Mouse (Mus musculus) forelimb bud, embryonic 11.5 days (tissue): ENCODE results near the gene Iqschfp.

Experiments used
- DNase-seq: peaks from one replicate; pipeline ENCODE4 v3.0.0-alpha.2; 2012; ENCODE audit warnings: low read depth, low spot score

Iqschfp gene

GRCm38 (mm10) chr3:68492513-68492912, 600.5 kb downstream of the Iqschfp start:
- DNase-seq: no peak

DNA sequence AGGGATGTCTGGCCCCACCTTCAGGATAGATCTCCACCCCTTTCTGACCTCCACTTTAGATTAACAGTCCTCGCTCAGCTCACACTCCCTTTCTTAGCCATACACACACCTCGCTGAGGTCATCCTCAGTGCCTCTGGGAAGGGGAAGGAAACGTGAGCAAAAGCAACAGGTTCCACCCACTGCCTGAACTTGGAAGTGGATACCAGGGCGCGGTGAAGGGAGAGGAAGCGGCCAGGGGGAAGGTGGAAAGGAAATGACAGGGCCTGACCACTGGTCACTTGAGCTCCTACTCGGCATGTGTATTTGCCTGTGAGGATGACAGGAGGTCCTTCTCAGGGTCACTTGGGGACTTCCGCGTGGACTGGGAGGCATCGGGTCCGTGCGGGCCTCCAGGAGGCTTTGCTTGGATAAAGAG, 601.1 kb downstream of the Iqschfp start:
- peak; percentile 53 for DNase-seq

GRCm38 (mm10) chr3:68493586-68494295, 601.7 kb downstream of the Iqschfp start:
- peak; percentile 82 for DNase-seq

- DNase-seq: no peak
Observed at GRCm38 (mm10) chr3:68494296-68495095, 602.5 kb downstream of the Iqschfp start.

- peak; percentile 57 for DNase-seq
Observed at GRCm38 (mm10) chr3:68495096-68495735, 603.2 kb downstream of the Iqschfp start.

GRCm38 (mm10) chr3:68495736-68496242, 603.8 kb downstream of the Iqschfp start:
- peak; percentile 48 for DNase-seq

- no peak for DNase-seq
Observed at GRCm38 (mm10) chr3:68496513-68496912, 604.5 kb downstream of the Iqschfp start.

- DNase-seq: no peak
Observed at GRCm38 (mm10) chr3:68499532-68500152, 607.6 kb downstream of the Iqschfp start.

- DNase-seq: no peak
Observed at GRCm38 (mm10) chr3:68504838-68505237, 612.8 kb downstream of the Iqschfp start.

DNA sequence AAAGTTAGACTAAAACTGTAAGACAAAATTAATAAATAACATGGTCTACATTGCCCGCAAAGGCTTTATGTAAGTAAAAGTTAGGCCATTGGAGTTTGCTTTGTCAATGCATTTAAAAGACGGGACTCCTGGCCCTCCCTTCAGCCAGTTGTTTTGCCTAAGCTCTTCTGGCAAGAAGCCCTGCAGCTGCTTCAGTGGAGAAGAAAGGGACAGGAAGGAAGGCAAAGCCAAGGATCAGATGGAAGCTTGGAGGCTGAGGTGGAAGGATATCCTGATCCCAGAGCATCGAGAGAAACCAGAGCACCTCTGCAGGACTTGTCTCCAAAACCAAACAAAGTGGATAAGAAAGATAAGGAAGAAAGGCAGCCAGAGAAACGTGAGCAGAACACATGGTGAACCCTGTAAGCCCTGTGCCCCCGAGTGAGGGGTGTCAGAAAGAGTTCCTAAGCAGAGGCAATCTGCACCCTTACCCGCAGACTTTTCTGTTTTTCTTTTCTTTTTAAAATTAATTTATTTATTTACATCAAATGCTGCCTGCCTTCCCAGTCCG, 614.8 kb downstream of the Iqschfp start:
- DNase-seq: no peak

- no peak for DNase-seq
Observed at GRCm38 (mm10) chr3:68508629-68509028, 616.6 kb downstream of the Iqschfp start.

DNA sequence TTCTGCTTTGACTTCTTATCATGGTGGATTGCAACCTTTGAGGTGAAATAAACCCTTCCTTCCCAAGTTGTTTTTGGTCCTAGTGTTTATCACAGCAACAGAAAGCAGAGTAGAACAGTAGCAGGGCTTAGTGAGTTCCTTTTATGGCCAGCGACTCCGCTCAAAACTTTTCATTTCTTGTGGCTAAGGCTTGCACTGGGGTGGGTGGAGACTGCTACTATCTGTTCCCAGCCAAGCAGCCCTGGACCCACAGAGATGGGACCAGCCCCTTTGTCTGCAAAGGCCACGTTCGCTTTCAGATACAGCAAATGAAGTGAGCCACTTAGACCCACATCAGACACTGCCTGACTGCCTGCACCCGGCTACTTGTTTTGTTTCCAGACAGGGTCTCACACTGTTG, 618.8 kb downstream of the Iqschfp start:
- DNase-seq: no peak

GRCm38 (mm10) chr3:68511744-68512143, 619.7 kb downstream of the Iqschfp start:
- DNase-seq: no peak

DNA sequence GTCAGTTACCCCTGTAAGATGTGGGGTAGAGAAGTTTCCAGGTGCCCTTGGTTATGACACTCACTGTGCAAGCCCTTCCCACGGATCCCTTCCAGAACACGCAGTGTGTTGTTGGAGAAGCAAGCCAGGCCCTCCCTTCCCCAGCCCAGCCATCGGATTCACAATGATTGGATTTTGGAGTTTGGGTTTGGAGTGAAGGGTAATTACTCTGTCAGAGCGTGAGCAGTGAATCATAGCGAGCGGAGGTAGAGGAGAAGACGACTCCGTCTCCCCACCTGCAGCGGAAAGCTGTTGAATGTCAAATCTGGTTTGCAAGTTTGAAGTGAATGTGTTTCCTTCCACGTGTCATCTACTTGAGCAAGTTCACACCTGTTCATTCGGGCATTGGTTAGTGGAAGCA, 620.3 kb downstream of the Iqschfp start:
- no peak for DNase-seq

GRCm38 (mm10) chr3:68513340-68514119, 621.5 kb downstream of the Iqschfp start:
- DNase-seq: no peak

GRCm38 (mm10) chr3:68514120-68514497, 622.1 kb downstream of the Iqschfp start:
- DNase-seq: no peak

DNA sequence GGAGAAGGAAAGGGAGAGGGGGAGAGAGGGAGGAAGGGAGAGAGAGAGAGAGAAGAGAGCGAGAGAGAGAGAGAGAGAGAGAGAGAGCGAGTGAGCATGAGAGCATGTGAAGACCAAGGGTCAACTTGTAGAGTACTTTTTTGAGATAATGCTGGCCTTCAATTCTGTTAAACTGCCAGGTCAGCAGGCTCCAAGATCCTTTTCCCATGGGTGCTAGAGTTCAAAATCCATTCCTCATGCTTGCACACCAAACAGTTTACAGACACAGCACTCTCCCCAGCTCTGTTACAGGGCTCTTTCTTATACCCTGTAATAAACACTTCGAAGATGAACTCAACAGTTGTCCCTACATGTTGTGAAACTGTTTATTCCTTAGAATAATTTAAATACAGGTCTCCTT, 622.7 kb downstream of the Iqschfp start:
- no peak for DNase-seq

GRCm38 (mm10) chr3:68516393-68517081, 624.5 kb downstream of the Iqschfp start:
- no peak for DNase-seq

DNA sequence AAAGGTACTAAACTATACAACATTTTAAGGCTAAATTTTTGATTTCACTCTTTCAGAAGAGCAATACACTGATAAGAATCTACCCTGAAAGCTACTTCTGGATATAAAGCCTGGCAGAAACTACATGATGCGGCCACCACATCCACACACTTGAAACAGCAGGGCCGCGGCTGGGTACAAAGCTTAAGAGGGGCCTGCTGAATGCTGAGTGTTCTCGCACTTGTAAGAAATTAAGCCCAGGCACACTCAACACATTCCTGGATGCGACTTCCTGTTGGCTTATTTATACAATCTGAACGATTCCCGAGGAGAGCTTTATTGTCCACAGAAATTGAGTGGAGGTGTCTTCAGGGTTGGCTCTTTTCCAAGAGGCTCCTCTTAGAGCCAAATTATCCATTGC, 625.2 kb downstream of the Iqschfp start:
- DNase-seq: no peak

DNA sequence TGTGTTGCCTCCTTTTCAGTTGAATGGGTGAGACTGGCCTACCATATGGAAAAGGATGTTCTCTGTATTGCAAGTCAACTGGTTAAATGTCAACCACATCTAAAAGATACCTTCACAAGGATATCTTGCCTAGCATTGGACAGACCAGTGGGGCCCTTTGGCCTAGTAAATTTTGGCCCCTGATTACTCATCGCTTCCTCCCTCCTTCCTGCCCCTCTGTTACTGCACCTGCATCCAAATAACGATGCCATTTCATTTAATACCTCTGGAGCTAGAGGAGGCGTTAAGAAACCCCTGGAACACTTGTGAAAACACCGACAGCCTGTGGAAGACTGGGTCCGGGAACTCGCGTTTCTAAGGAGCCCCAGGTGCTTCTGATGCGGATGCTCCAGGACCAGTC, 626.0 kb downstream of the Iqschfp start:
- DNase-seq: no peak
